Mouse (Mus musculus): Measurements from ENCODE around the gene Selenos.

GRCm38 (mm10) chr7:66131776-66132421, 52.5 kb downstream of the Selenos start:
- TF ChIP-seq HCFC1 (IDR thresholded peaks at IDR 0.05; ENCODE audit: borderline replicate concordance, insufficient read depth, low read length) (no peak), ZC3H11A (IDR thresholded peaks at IDR 0.05; ENCODE audit: borderline replicate concordance, low read depth, low read length) (no peak), ZNF384 (IDR thresholded peaks at IDR 0.05; ENCODE audit: low read depth, low read length) (no peak), MAFK (IDR thresholded peaks at IDR 0.05; ENCODE audit: insufficient read depth, low read depth, low read length) (no peak)
